Mouse (Mus musculus) thymus, adult 2 months (tissue): Measurements from ENCODE around the gene Hoxb8. TPM values are rescaled to one million over a fixed set of nuclear protein-coding genes. Genes with fewer than 3 reads are reported as not detected.

ENCODE experiments used
- DNase-seq: peaks from one replicate; pipeline ENCODE4 v3.0.0; 2021
- H3K27ac ChIP-seq: fragments of 200-500 bp; 2 replicates; pipeline ENCODE4 v1.5.1; 2012; ENCODE audit warnings: low read length, control low read depth; ENCODE audit not compliant: control insufficient read depth, insufficient read depth
- H3K27me3 ChIP-seq: fragments of 200-500 bp; 2 replicates; pipeline ENCODE4 v1.6.1; 2012; ENCODE audit warnings: mild to moderate bottlenecking, low read length, moderate library complexity, mixed read lengths; ENCODE audit not compliant: control insufficient read depth, insufficient read depth
- H3K36me3 ChIP-seq: fragments of 200-500 bp; 2 replicates; pipeline ENCODE4 v1.6.1; 2012; ENCODE audit warnings: mild to moderate bottlenecking, low read length, moderate library complexity; ENCODE audit not compliant: control insufficient read depth, insufficient read depth
- H3K4me1 ChIP-seq: fragments of 200-500 bp; replicated peaks from 2 replicates; pipeline ENCODE4 v1.6.1; 2012; ENCODE audit warnings: low read length; ENCODE audit not compliant: control insufficient read depth, insufficient read depth
- H3K4me3 ChIP-seq: fragments of 200-500 bp; 2 replicates; pipeline ENCODE4 v1.5.1; 2012; ENCODE audit warnings: mild to moderate bottlenecking, low read length, control low read depth, moderate library complexity; ENCODE audit not compliant: control insufficient read depth, insufficient read depth
- CTCF ChIP-seq: fragments of 200-500 bp; IDR thresholded peaks from 2 replicates; pipeline ENCODE4 v1.5.1; 2012; ENCODE audit warnings: mild to moderate bottlenecking, control low read depth, low read length, moderate library complexity, borderline replicate concordance; ENCODE audit not compliant: control insufficient read depth, poor library complexity, insufficient read depth; ENCODE audit errors: extremely low read depth
- POLR2A ChIP-seq: fragments of 200-500 bp; IDR thresholded peaks from 2 replicates; pipeline ENCODE4 v1.6.1; 2012; ENCODE audit warnings: mild to moderate bottlenecking, low read length, control low read depth, moderate library complexity; ENCODE audit not compliant: control insufficient read depth, poor library complexity, insufficient read depth; ENCODE audit errors: extremely low read depth
- WGBS: fragments of 180-500 bp; shearing (Covaris S2); methylation state at CpG from one replicate; pipeline ENCODE4 v1.1.7; 2018; 5-methylcytosine and 5-hydroxymethylcytosine counted together
- polyA plus RNA-seq: library from polyadenylated mRNA; depleted of rRNA; stranded (reverse); fragments of >200 nt; gene quantifications from 2 replicates; pipeline ENCODE4 v1.2.3, GENCODE M21; 2012

Gene Hoxb8
- polyA plus RNA-seq, 1 experiment, result 0.20 TPM

GRCm38 (mm10) chr11:96320688-96321087 lies 39.0 kb downstream of the Hoxb8 start:
- no peak for DNase-seq
- H3K4me1 ChIP-seq, result peaks cover 15% of the 10 kb centered on the region
- 91% methylated on average over 17 of the region's 17 CpGs for WGBS
- H3K27ac ChIP-seq, result no peak overlapping the region
- H3K27me3 ChIP-seq, result peaks cover 16% of the 10 kb centered on the region
- TF ChIP-seq POLR2A, result no peak
- TF ChIP-seq CTCF, result no peak
- no peak overlapping the region for H3K4me3 ChIP-seq
- H3K36me3 ChIP-seq, result no peaks in the 10 kb centered on the region

DNA sequence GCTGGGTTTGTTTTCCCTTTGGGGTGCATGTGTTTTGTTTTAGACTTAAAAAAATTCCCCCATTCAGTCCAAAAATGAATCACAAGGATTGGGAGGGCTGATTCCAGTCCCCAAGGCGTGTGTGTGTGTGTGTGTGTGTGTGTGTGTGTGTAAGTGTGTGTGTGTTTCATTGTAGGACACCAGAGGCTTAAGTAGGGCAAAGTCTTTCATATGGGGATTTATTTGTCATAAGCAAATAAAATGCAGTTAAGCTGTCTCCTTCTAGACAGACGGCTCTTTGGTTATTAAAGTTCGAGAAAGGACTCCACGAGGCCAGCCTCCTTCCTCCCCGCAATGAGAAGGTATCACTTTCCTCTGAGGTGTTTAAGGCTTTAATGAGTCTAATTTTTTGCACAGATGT lies 40.1 kb downstream of the Hoxb8 start:
- no peak overlapping the region for H3K4me3 ChIP-seq
- TF ChIP-seq POLR2A (no peak), CTCF (no peak)
- peaks cover 15% of the 10 kb centered on the region for H3K4me1 ChIP-seq
- H3K27me3 ChIP-seq, result peaks cover 12% of the 10 kb centered on the region
- H3K36me3 ChIP-seq, result no peaks in the 10 kb centered on the region
- 88% methylated on average over 5 of the region's 5 CpGs for WGBS
- no peak for DNase-seq
- H3K27ac ChIP-seq, result no peak overlapping the region

DNA sequence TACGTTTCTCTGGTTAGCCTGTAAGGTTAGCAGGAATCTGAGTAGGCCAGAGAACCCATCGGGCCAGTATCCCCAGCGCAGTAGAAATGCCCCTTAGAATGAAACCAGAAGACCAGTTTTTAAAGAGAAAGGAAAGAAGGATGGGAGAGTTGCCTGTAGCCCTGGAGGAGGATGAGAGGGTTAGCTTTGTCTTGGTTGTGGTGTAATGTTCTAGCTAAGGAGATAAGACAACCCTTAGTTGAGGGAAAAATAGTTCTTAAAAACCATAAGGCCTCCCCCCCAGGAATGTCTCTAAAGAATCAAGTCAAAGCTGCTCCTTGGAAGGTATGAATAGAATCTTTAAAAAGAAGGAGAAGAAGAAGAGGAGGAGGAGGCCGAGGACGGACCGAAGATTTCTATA lies 41.0 kb downstream of the Hoxb8 start:
- TF ChIP-seq POLR2A, result no peak
- TF ChIP-seq CTCF, result no peak
- H3K4me1 ChIP-seq, result peaks cover 14% of the 10 kb centered on the region
- H3K27ac ChIP-seq, result no peak overlapping the region
- DNase-seq, result no peak
- no peaks in the 10 kb centered on the region for H3K36me3 ChIP-seq
- WGBS, result 91% methylated on average over 6 of the region's 6 CpGs
- no peak overlapping the region for H3K4me3 ChIP-seq
- H3K27me3 ChIP-seq, result peaks cover 6% of the 10 kb centered on the region

- no peak for TF ChIP-seq CTCF
- no peak for TF ChIP-seq POLR2A
- H3K36me3 ChIP-seq, result no peaks in the 10 kb centered on the region
- no peak for DNase-seq
- WGBS, result 96% methylated on average over 10 of the region's 10 CpGs
- no peak within 1 kb of the TSS for H3K27ac ChIP-seq
- peaks cover 10% of the 10 kb centered on the region for H3K4me1 ChIP-seq
- H3K27me3 ChIP-seq, result peaks cover 3% of the 10 kb centered on the region
- H3K4me3 ChIP-seq, result no peak within 1 kb of the TSS
Observed at GRCm38 (mm10) chr11:96323154-96323553, 41.4 kb downstream of the Hoxb8 start, which contains the start of gene Hoxb3. Gene Hoxb3, plus strand, starts transcription at chr11:96323326.

DNA sequence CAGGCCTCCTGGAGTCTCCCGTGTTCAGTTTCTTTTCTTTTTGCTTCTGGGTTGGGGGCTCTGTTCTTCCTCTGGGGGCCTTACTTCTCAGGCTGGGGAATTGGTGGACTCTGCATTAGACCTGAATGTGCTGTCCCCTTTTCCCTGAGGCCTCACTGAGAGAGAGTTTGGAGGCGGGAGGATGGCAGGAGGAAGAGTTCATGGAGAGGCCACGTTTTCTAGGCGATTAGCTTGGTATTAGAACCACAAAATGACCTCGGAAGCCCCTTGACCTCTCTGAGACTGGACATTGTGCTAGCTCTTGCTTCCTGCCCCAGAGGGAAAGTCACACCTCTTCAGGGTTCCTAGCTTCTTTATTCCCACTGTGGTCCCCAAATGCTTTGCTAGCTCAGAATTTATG lies 42.4 kb downstream of the Hoxb8 start:
- Histone ChIP-seq H3K36me3 (no peaks in the 10 kb centered on the region), H3K4me1 (peaks cover 7% of the 10 kb centered on the region), H3K27ac (no peak overlapping the region), H3K27me3 (peaks cover 2% of the 10 kb centered on the region), H3K4me3 (no peak overlapping the region)
- TF ChIP-seq CTCF (no peak), POLR2A (no peak)
- no peak for DNase-seq
- 81% methylated on average over 5 of the region's 5 CpGs for WGBS

GRCm38 (mm10) chr11:96324965-96325364 lies 43.3 kb downstream of the Hoxb8 start:
- TF ChIP-seq CTCF (no peak), POLR2A (no peak)
- Histone ChIP-seq H3K27ac (no peak overlapping the region), H3K4me1 (0 out of 2 replicates have a peak, but pooled peaks cover 2% of the 10 kb centered on the region), H3K27me3 (no peaks in the 10 kb centered on the region; the same call in 1 of the 2 replicates), H3K4me3 (no peak overlapping the region), H3K36me3 (no peaks in the 10 kb centered on the region)
- DNase-seq, result no peak
- 95% methylated on average over 8 of the region's 8 CpGs for WGBS

DNA sequence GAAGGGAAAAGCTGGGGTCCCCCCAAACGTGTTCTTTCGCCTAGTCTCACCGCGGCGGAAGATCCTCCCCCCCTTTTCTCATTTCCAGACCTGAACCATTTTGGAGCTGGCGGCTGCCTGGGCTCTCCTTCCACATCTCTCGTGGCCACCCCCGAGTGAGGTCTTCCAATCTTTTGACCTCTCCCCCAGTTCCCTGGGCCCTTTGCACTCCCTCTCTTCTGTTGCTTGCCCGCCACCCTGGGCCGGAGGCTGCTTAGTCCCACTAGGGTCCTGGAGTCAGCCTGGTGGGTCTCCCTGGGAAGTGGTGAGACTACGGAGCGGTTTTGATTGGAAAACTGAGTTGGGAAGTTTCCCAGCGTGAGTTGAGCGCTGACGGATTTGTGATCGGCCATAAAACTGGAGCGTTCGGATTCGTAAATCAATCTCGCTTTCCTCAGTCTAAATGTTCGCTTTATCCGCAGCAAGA lies 44.1 kb downstream of the Hoxb8 start:
- H3K4me1 ChIP-seq, result no peaks in the 10 kb centered on the region
- WGBS, result 89% methylated on average over 22 of the region's 22 CpGs
- no peak for TF ChIP-seq POLR2A
- no peak for TF ChIP-seq CTCF
- DNase-seq, result no peak
- no peak overlapping the region for H3K27ac ChIP-seq
- no peaks in the 10 kb centered on the region; the same call in 1 of the 2 replicates for H3K27me3 ChIP-seq
- no peaks in the 10 kb centered on the region for H3K36me3 ChIP-seq
- H3K4me3 ChIP-seq, result no peak overlapping the region
